Mouse (Mus musculus): ENCODE measurements at regions not wholly inside any gene's neighbourhood (a gene's known extent, or its start where the extent isn't known, plus 50 kb on each side); places are given as distances from the start of the nearest gene placed in this dataset.

- Histone ChIP-seq H3K36me3 (ENCODE audit: control insufficient read depth, insufficient read depth) (no peaks in the 10 kb centered on the region), H3K27me3 (replicated peaks; ENCODE audit: control insufficient read depth, insufficient read depth, low read length) (no peaks in the 10 kb centered on the region), H3K4me3 (ENCODE audit: low read depth, low read length) (no peak overlapping the region), H3K4me2 (replicated peaks; ENCODE audit: low read depth) (no peak overlapping the region), H3K9me3 (ENCODE audit: control insufficient read depth) (no peaks in the 10 kb centered on the region), H3K4me1 (replicated peaks; ENCODE audit: control insufficient read depth, insufficient read depth, low read length) (no peaks in the 10 kb centered on the region), H3K9ac (ENCODE audit: low read depth, low read length) (no peak overlapping the region), H3K27ac (ENCODE audit: low read depth, low read length) (no peak overlapping the region)
- WGBS = 52% methylated on average over 3 of the region's 3 CpGs
- TF ChIP-seq CTCF (IDR thresholded peaks at IDR 0.05; ENCODE audit: low read depth) = no peak
- ATAC-seq = no peak
Observed at GRCm38 (mm10) chr6:141161626-141162233, 87.3 kb upstream of the Pde3a start.

- Histone ChIP-seq H3K36me3 (ENCODE audit: control insufficient read depth, insufficient read depth) (no peaks in the 10 kb centered on the region), H3K4me1 (replicated peaks; ENCODE audit: control insufficient read depth, insufficient read depth, low read length) (no peaks in the 10 kb centered on the region), H3K4me3 (ENCODE audit: low read depth, low read length) (no peak overlapping the region), H3K27ac (ENCODE audit: low read depth, low read length) (no peak overlapping the region), H3K9me3 (ENCODE audit: control insufficient read depth) (no peaks in the 10 kb centered on the region), H3K9ac (ENCODE audit: low read depth, low read length) (no peak overlapping the region), H3K4me2 (replicated peaks; ENCODE audit: low read depth) (no peak overlapping the region), H3K27me3 (replicated peaks; ENCODE audit: control insufficient read depth, insufficient read depth, low read length) (no peaks in the 10 kb centered on the region)
- no peak for ATAC-seq
- 58% methylated on average over 3 of the region's 3 CpGs for WGBS
- no peak for TF ChIP-seq CTCF (IDR thresholded peaks at IDR 0.05; ENCODE audit: low read depth)
Observed at GRCm38 (mm10) chr6:141167270-141167669, 81.8 kb upstream of the Pde3a start.

- no peak for TF ChIP-seq CTCF (IDR thresholded peaks at IDR 0.05; ENCODE audit: low read depth)
- H3K4me2 ChIP-seq (replicated peaks; ENCODE audit: low read depth) = no peak overlapping the region
- WGBS = 53% methylated on average over 3 of the region's 3 CpGs
- H3K27ac ChIP-seq (ENCODE audit: low read depth, low read length) = no peak overlapping the region
- no peaks in the 10 kb centered on the region for H3K9me3 ChIP-seq (ENCODE audit: control insufficient read depth)
- no peak overlapping the region for H3K9ac ChIP-seq (ENCODE audit: low read depth, low read length)
- H3K27me3 ChIP-seq (replicated peaks; ENCODE audit: control insufficient read depth, insufficient read depth, low read length) = no peaks in the 10 kb centered on the region
- no peaks in the 10 kb centered on the region for H3K36me3 ChIP-seq (ENCODE audit: control insufficient read depth, insufficient read depth)
- ATAC-seq = no peak
- no peak overlapping the region for H3K4me3 ChIP-seq (ENCODE audit: low read depth, low read length)
- H3K4me1 ChIP-seq (replicated peaks; ENCODE audit: control insufficient read depth, insufficient read depth, low read length) = no peaks in the 10 kb centered on the region
Observed at GRCm38 (mm10) chr6:141168356-141168755, 80.7 kb upstream of the Pde3a start.

DNA sequence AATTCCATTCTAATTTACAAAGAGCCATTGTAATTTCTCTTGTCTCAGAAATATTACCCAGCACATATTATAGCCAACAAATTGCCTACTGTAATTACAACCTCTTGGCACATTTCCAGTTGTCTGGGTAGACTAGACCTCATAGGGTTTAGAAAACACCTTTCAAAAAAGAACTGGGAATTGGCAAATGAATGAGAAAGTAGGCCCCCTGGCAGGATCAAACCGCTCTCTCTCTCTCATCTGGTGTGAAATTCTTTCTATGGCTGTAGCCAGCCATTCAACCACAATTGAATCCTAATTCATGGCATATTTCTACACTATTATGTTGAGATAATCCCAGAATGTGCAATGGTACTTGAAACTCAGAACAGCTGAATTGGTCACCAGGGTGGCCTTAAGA is 65.3 kb upstream of the Pde3a start:
- H3K36me3 ChIP-seq (ENCODE audit: control insufficient read depth, insufficient read depth) = no peaks in the 10 kb centered on the region
- H3K4me2 ChIP-seq (replicated peaks; ENCODE audit: low read depth) = no peak overlapping the region
- WGBS = 71% methylated on average over 1 of the region's 1 CpGs
- H3K27ac ChIP-seq (ENCODE audit: low read depth, low read length) = no peak overlapping the region
- no peaks in the 10 kb centered on the region for H3K9me3 ChIP-seq (ENCODE audit: control insufficient read depth)
- no peak for TF ChIP-seq CTCF (IDR thresholded peaks at IDR 0.05; ENCODE audit: low read depth)
- no peak overlapping the region for H3K9ac ChIP-seq (ENCODE audit: low read depth, low read length)
- H3K27me3 ChIP-seq (replicated peaks; ENCODE audit: control insufficient read depth, insufficient read depth, low read length) = no peaks in the 10 kb centered on the region
- no peak for ATAC-seq
- H3K4me3 ChIP-seq (ENCODE audit: low read depth, low read length) = no peak overlapping the region
- H3K4me1 ChIP-seq (replicated peaks; ENCODE audit: control insufficient read depth, insufficient read depth, low read length) = 0 out of 2 replicates have a peak, but pooled peaks cover 5% of the 10 kb centered on the region

- Histone ChIP-seq H3K9me3 (ENCODE audit: control insufficient read depth) (no peaks in the 10 kb centered on the region), H3K27ac (ENCODE audit: low read depth, low read length) (no peak overlapping the region), H3K4me2 (replicated peaks; ENCODE audit: low read depth) (no peak overlapping the region), H3K27me3 (replicated peaks; ENCODE audit: control insufficient read depth, insufficient read depth, low read length) (no peaks in the 10 kb centered on the region), H3K36me3 (ENCODE audit: control insufficient read depth, insufficient read depth) (no peaks in the 10 kb centered on the region), H3K4me1 (replicated peaks; ENCODE audit: control insufficient read depth, insufficient read depth, low read length) (0 out of 2 replicates have a peak, but pooled peaks cover 13% of the 10 kb centered on the region), H3K4me3 (ENCODE audit: low read depth, low read length) (no peak overlapping the region), H3K9ac (ENCODE audit: low read depth, low read length) (no peak overlapping the region)
- no peak for TF ChIP-seq CTCF (IDR thresholded peaks at IDR 0.05; ENCODE audit: low read depth)
- ATAC-seq = no peak
- WGBS = 15% methylated on average over 3 of the region's 3 CpGs
Observed at GRCm38 (mm10) chr6:141188036-141188435, 61.0 kb upstream of the Pde3a start.

GRCm38 (mm10) chr6:141189093-141189492 is 60.0 kb upstream of the Pde3a start:
- Histone ChIP-seq H3K4me3 (ENCODE audit: low read depth, low read length) (no peak overlapping the region), H3K9me3 (ENCODE audit: control insufficient read depth) (no peaks in the 10 kb centered on the region), H3K9ac (ENCODE audit: low read depth, low read length) (no peak overlapping the region), H3K4me1 (replicated peaks; ENCODE audit: control insufficient read depth, insufficient read depth, low read length) (0 out of 2 replicates have a peak, but pooled peaks cover 13% of the 10 kb centered on the region), H3K4me2 (replicated peaks; ENCODE audit: low read depth) (no peak overlapping the region), H3K27me3 (replicated peaks; ENCODE audit: control insufficient read depth, insufficient read depth, low read length) (no peaks in the 10 kb centered on the region), H3K27ac (ENCODE audit: low read depth, low read length) (peak overlapping the region; percentile 81), H3K36me3 (ENCODE audit: control insufficient read depth, insufficient read depth) (no peaks in the 10 kb centered on the region)
- peak; percentile 31; the same call in 1 of the 2 replicates for TF ChIP-seq CTCF (IDR thresholded peaks at IDR 0.05; ENCODE audit: low read depth)
- WGBS = 57% methylated on average over 5 of the region's 5 CpGs
- peak; percentile 44; the same call in 1 of the 2 replicates for ATAC-seq
